Mouse (Mus musculus) v-Abl transformed pro-B cells (cell line): ENCODE measurements around the gene Ggt6.

ENCODE experiments used
- in situ Hi-C, 2 experiments: fragments of 400-800 bp; cut with MboI; formaldehyde crosslinking; loops; one replicate each; pipeline ENCODE4 v1.15.1; 2025; ENCODE audit not compliant: unreplicated experiment in 2 of 2

Gene Ggt6

DNA sequence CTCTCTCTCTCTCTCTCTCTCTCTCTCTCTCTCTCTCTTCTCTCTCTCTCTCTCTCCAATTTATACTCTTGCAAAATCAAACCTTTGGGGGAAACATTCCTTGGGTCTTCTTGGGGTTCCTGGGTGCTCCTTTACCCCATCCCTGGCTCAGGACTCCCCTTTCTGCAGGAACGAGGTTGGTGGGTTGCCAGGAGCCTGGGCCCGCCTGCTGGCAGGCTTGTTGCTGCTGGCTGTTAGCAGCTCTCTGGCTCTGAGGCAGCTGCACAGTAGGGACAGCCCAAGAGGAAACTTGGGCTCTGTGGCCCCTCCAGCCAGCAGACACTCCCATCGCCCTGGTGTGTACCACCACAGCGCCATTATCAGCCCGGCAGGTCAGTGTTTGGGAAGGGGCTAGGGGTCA is 945 bp downstream of the Ggt6 start:
- in situ Hi-C loops, result loop anchor here (10.0 to 25.0 kb wide), 3 partner anchors 99 to 601 kb away; partner anchors contain the start of gene Ncbp3 (in 1 of the 2)

DNA sequence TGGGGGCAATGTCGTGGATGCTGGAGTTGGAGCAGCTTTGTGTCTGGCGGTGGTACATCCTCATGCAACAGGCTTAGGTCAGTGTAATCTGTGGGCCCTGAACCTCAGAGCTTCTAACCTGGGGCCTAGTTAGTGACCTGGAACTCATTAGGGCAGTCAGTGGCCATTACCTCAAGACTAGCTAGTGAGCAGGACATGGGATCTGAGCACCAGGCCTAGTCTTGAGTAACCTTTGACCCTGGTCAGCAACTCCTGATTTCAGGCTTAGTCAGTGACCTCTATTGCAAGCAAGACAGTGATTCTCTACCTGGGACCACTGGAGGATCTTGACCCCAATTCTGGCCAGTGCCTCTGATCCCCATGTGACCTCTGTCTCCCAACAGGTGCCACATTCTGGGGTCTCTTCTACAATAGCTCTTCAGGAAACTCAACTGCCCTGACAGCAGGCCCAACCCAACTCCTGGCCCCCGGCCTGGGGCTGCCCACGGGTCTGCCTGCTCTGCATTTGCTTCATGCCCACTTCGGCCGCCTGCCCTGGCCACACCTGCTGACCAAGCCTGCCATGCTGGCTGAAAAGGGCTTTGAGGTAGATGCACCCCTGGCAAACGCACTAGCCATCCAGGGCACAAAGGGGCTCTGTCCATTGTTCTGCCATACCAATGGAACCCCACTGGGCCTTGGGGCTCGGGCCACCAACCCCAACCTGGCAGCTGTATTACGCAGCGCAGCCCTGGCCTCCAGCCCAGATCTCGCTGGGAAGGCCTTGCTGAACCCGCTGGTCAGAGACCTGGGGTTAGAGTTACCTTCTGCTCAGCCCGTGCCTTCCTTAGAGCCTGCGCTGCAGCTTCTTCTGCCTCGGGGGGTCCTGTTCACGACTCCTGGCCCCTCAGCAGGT is 1.7 kb downstream of the Ggt6 start:
- in situ Hi-C loops, result loop anchor here (10.0 to 25.0 kb wide), 3 partner anchors 98 to 600 kb away; partner anchors contain the start of gene Ncbp3 (in 1 of the 2)

DNA sequence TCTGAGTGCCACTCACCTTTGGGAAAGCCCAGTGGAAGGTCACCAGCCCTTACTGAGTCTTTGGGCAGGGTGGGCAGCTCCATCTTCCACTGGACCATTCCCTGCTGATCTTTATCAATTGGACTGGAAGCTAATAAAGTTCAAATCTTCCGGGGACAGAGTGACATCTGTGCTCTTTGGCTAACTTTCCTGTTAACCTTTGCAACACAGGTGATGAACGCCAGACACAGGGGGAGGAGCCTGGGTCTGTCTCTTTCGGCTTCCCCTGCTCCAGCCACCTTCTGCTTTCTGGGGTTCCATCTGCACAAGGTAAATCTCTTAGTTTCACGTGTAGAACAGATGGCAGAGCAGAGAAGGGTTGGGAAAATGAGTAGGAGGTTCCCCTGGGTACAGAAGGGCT is 3.1 kb downstream of the Ggt6 start:
- in situ Hi-C loops, result loop anchor here (10.0 to 25.0 kb wide), 3 partner anchors 96 to 599 kb away; partner anchors contain the start of gene Ncbp3 (in 1 of the 2)

DNA sequence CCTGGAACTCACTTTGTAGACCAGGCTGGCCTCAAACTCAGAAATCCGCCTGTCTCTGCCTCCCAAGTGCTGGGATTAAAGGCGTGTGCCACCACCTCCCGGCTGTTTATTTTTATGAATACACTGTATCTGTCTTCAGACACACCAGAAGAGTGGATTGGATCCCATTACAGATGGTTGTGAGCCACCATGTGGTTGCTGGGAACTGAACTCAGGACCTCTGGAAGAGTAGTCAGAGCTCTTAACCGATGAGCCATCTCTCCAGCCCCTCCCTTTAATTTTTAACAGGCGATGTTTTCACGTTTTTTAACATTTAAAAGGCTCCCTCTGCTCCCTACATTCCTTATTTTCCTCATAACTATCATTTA is 5.3 kb downstream of the Ggt6 start:
- in situ Hi-C loops, result loop anchor here (25.0 kb wide), 2 partner anchors 297 to 597 kb away; partner anchors contain the start of gene Ncbp3 (in 1 of the 2)

DNA sequence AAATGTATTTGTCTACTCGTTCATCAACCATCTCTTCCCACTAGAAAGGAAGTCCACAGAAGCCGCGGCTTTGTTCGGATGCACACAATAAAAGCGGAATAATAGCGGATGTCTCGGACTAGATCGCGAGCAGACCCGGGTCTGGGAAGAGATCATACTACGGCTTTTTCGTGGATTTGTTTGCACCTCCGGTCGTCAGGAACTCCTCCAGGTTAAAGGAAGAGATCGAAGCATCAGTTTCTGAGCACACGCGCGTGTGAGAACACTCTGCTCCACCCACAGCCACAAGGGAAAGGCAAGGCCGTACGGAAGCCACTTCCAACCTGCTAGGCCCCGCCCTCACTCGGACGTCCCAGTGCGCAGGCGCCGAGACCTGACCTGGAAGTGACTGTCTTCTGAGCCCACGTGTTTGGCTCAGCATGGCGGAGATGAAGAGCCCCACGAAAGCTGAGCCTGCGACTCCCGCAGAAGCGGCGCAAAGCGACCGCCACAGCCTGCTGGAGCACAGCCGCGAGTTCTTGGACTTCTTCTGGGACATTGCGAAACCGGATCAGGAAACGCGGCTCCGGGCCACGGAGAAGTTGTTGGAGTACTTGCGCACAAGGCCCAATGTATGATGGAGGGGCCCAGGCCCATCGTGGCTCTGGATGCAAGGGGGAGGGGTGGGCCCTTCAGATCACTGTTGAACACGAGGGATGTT is 5.8 kb downstream of the Ggt6 start, which contains the start of gene Mybbp1a:
Gene Mybbp1a, plus strand, starts transcription at position 391 of the 700 bp plus-strand sequence.
- in situ Hi-C loops, result loop anchor here (25.0 kb wide), 2 partner anchors 296 to 596 kb away; partner anchors contain the start of gene Ncbp3 (in 1 of the 2)

DNA sequence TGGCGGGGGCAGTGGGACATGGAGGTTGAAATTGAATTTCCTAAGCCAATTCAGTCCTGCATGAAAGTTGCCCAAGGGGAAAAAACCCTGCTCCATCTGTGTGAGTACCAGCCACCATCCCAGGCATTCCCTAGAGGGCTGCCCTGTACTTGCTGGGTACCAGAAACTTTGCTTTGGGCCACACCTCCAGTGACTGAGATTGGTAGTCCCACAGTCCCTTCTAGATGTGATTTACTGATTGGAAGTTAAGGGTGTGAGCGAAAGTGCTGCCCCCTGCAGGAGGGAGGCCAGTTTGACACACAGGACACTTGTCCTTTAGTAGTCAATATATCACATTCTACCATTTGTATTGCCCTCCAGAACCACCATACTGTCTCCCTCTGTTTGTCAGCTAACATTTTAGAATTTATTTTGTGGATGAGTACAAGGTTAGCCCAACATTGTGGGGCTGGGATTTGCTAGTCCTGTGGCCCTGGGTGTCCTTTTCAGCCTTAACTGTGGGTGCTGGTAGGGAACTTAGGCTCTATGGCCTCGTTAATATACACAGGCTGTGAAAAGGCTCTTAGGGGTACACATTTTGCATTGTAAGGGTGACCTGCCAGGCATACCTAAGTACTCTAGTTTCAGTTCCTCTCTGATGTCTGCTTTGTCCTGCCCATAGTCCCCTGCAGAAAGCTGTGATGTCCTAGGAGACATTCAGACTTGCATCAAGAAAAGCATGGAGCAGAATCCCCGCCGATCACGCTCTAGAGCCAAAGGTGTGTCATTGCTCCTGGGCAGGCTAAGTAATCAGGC is 11.2 kb downstream of the Ggt6 start:
- in situ Hi-C loops, result loop anchor here (25.0 kb wide), 2 partner anchors 291 to 591 kb away; partner anchors contain the start of gene Ncbp3 (in 1 of the 2)

DNA sequence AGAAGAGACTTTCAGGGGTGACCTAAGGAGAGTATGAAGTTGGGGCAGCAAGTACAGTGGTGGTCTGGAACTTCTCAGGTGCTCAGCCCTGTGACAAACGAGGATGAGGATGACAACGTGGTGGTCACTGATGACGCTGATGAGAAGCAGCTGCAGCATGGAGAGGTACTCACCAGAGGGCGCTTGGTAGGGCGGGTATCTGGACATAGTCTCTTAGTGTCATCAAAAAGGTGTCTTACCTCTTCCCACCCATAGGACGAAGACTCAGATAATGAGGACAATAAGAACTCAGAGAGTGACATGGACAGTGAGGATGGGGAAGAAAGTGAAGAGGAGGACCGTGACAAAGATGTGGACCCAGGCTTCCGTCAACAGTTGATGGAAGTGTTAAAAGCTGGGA is 12.1 kb downstream of the Ggt6 start:
- in situ Hi-C loops, result loop anchor here (25.0 kb wide), 2 partner anchors 290 to 590 kb away; partner anchors contain the start of gene Ncbp3 (in 1 of the 2)

DNA sequence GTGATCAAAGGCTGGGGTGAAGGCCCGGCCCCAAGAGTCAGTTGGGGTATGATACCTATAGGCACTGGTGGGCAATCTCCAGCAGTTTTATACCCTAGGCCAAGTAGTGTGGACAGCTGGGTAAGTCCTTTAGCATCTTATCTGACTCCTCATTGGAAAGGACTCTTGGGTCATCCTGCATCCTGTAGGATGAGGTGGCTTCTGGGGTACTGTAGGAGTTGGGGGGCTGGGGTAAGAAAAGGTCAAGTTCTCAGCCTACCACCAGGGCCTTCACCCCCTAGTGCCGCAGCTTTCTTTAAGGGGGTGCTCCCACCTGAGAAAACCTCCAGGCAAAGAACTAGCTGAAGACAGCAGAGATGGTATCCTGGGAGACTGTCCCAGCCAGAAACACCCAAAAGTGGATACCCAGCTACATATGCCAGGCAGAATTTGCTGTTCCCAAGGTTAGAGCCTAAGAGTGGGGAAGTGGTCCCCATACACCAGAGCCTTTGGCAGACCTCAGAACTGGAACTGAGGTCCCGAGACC is 16.9 kb downstream of the Ggt6 start:
- in situ Hi-C loops, result no loop called here

DNA sequence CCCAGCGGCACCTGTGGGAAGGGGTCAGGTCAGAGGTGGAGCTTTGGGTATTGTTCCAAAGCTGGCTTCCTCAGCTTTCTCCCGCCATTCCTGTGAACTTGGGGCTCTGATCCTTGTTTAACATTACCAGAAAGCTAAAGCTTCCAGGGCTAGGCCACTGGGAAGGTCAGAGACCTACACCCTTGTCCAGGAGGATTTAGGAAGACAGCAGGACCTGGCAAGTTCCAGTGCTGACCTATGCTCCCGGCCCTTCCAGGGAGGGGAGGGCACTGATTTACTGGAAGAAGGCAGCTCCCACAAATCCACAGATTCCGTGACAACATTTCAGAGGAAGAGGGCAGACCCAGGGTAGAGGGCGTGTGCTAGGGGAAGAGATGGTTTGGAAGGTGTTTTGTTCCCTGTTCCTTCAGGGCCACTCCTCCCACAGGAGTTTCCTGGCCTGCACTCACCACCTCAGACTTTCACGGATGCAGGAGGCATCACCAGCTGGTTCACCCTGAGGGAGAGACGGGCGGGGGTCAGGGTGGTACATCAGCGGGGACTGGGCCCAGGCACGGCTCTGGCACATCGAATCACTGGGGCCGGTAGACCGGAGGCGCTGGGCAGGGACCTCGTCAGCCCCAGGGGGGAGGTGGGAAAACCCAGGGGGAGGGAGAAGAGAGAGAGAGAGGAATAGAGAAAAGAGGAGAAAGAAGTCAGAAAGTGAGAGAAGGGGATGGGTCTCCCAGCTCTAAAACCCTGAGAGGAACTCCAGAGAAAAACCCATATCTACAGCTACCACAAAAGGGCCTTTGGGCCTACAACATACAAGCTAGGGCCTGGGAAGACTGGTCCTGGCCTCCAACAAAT is 18.0 kb downstream of the Ggt6 start:
- in situ Hi-C loops, result no loop called here

DNA sequence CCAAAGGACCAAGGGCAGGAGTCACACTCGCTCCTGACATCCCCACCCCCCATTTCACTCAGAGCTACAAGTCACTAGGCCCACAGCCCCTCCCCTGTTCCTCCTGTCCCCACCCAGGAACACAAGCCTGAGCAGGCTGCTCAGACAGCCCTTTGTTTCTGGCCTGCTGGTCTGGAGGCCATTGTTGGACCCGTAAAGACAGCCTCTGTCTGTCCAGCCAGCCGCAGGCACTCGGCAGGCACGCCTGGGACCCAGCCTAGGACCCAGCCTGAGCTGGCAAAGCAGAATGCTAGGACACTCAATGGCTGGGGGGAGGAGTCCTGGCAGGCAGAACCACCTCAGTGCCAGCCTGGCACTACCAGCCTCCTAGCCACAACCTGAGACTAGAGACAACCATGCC is 20.4 kb downstream of the Ggt6 start:
- in situ Hi-C loops, result no loop called here

DNA sequence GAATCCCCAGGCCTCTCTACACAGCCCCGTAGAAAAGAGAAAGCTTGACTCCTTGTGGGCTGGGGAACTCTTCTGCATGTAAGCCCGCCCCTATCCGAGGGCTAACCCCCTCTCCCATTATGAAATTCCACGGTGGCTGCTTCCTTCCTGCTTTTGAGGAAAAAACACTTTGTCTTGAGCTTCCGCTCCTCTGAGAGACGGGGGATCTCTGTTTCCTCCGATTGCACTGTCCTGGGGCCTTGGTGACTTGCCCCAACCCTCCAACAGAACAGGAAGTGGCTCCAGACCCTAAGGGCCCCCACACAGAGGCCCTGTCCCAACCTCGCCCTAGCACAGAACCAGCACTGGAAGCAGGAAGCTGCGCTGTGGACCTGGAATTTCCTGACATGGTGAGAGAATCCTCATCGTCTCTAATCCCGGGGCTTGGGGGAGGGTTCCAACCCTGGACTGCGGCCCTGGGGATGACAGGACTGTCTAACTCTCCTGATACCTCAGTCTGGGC is 22.7 kb downstream of the Ggt6 start:
- in situ Hi-C loops, result no loop called here

DNA sequence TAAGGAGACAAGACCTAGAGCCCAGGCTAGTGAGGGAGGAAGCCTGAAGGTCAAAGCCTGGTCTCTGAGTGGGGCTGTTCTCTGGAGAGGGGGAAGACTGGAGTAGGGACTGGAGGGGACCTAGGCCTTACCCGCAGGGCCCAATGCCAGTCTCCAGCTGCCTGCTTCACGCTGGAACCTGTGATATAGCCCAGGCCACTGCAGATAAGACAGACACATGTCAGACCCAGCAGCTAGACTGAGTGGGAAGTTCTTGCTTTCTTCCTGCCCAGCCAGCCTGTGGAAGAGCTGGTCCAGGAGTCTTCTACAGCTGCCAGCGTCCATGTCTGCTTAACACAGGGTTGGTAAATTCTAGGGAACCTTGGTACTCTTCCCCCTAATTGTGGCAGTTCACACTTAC is 23.2 kb downstream of the Ggt6 start:
- in situ Hi-C loops, result no loop called here

DNA sequence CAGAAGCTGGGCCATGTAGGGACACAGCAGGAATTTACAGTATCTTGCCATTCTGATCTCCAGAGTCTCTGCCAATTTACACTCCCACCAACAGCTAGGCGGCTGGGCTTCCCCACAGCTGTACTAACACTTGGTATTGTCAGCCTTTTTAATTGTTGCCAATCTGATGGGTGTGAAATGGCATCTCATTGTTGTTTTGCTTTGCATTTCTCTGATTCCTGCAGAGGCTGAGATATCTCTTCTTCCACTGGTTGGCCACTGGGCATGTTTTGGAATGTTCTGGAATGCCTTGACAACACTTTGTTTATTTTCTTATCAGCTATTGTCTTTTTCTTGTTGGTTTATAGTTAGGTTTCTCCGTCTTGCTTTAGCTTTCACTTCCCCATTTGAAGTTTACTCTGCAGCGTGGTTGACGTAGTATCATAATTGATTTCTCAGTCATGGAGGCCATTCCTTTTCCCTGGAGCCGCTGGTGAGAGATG is 26.2 kb downstream of the Ggt6 start:
- in situ Hi-C loops, result no loop called here

DNA sequence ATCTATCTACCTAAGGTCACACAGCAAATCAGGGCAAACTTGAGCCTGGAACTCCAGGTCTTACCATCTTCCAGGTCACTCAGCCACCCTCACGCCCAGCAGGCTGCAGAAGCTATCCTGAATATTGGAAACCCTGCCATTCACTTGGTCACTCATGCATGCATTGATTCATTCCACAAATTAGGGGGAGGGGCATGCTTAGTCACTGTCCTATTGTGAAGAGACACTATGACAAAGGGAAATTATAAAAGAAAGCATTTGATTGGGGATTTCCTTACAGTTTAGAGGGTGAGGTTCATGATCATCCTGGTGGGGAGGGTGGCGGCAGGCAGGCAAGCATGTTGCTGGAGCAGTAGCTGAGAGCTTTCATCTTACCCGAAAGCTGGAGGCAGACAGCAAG is 29.5 kb downstream of the Ggt6 start:
- in situ Hi-C loops, result no loop called here

DNA sequence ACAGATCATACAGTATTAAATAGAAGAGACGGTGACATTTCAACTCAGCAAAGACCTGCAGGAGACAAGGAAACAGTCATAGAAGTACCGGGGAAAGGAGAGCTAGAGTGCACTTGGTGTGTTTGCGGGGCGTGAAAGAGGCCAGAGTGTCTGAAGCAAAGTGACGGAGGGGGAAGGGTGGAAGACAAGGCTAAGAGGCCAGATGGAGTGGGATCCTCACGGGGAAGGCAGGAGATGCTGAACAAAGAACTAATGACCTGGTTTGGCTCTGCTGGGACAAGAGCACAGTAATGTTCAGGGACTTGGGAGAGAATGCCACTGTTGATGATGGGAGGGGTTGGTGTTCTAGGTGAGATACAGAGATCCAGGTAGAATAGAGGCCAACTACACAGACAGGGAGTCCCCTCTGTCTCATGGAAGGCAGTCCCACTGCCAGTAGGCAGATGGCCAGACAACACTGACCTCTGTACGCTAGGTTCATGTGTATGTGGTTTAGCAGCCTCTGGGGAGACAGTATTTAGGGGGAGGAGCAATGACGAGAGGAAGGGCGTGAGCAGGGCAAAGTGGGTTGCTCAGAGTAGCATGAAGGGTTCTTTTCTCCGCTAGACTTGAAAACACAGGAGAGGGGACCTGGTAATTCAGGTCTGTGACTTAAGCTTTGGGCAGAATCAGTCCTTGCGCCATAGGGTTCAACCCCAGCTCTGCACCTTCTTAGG is 30.8 kb downstream of the Ggt6 start:
- in situ Hi-C loops, result no loop called here

DNA sequence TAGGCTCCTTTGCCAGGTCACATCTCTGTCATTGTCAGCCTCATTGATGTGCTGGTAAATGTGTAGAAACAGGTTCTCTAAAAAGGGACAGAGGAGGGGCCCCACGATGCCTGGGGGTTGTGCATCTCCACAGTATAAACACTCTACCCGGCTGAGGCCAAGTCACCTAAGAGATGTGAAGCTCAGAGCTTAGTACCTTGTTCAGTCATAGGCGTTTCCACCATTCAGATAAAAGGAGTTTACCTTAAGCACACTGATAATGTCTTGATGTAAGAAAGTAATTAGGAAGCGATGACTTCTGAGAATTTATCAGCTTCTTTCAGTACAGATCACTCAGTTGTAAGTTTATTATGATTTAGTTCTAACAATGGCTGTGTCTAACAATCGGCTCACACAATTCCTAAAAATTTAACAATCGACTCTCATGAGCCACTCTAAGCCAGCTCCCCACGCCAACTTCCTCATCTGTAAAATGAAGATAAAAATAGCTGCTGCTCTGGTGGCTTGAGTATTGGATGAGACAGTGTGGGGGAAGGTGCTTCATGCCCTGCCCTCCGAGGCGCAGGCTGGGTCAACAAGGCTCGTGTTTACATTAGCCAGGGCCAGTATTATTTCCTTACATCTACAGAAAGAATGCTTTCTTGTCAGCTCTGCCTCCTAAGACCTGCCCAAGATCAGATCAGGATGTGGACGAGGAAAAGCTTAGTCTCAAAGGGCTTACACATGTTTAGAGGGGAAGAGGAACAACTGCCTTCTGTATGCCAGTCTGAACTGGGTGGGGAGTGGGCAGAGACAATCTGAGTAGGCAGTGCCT is 31.6 kb downstream of the Ggt6 start:
- in situ Hi-C loops, result no loop called here

DNA sequence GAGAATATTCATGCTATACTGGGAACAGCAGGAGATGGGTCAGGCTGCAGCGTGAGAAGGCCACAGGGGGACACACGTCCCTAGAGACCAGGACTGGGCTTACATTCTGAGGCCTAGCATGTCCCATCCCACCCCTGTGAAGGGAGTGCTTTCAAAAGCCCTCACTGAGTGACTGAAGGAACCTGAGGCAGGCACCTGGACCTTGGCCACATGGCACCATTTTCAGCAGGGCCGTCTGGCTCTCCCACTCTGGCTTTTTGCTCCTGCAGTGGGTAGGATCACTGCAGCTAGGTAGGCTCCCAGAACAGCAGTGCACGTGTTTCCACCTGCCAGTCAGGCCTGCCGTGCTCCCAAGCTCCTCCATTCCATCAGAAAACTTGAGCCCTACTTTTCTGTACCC is 33.2 kb downstream of the Ggt6 start:
- in situ Hi-C loops, result no loop called here
